Mouse (Mus musculus): Measurements from ENCODE around the gene Rln3. TPM values are rescaled to one million over a fixed set of nuclear protein-coding genes. Genes with fewer than 3 reads are reported as not detected.

Rln3 gene
- 0.84 TPM in 1 of 2 replicates, not detected in the other for polyA plus RNA-seq (2012; rRNA removed)

DNA sequence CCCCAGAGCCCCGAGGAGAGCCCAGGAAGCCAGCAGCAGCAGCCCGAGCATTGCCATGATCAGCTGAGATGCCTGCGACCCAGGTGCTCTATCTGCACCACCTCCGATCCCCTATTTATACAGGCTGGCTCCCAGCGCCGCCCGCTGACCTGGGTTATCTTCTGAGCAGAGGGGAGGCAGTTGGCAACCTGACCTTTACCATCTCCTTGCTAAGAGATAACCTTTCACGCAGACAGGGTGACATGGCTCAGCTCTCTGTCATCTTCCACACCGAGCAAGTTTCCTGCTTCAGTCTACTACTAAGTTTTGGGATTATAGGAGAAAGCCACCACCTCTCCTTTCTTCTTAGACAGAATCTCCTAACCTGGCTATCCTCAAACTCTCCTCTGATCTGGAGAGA lies at the start of gene Rln3:
Rln3 (minus strand) TSS at position 101 of the 400 bp plus-strand sequence.
- H3K4me3 ChIP-seq (ENCODE audit: control insufficient read depth, low read depth, low read length) = peak within 1 kb of the TSS; percentile 52
- H3K36me3 ChIP-seq (ENCODE audit: control insufficient read depth, insufficient read depth, low read length) = no peaks in the 10 kb centered on the region
- H3K4me1 ChIP-seq (ENCODE audit: control insufficient read depth, insufficient read depth, low read length) = peaks cover 11% of the 10 kb centered on the region
- H3K27me3 ChIP-seq (ENCODE audit: control insufficient read depth, insufficient read depth, low read length) = peaks cover 4% of the 10 kb centered on the region
- TF ChIP-seq POLR2A (IDR thresholded peaks at IDR 0.05; ENCODE audit: control insufficient read depth, low read depth, low read length) (no peak), CTCF (IDR thresholded peaks at IDR 0.05; ENCODE audit: control insufficient read depth, insufficient read depth, insufficient replicate concordance, low read depth, low read length) (no peak)
- H3K27ac ChIP-seq (ENCODE audit: control insufficient read depth, insufficient read depth, low read depth, low read length) = no peak within 1 kb of the TSS

DNA sequence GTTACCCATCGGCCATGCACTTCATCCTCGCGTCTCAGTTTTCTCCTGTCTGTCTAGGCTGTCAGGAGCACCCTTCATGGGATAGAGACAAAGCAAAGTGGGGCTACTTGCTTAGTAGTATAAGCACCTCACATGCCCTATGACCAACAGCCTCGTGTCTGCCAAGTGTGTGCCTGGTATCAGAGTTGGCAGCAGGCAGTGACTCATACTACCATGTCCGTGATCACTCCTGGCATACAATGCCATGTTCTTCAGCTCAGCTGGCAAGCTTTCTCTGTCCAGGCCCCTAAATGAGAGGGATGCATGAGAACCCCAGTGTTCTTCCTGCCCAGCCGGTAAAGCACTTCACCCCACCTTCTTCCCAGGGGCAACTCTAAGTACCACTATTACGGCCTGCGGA lies 45.8 kb upstream of the Rln3 start:
- Histone ChIP-seq H3K4me3 (ENCODE audit: control insufficient read depth, low read depth, low read length) (no peak overlapping the region), H3K27ac (ENCODE audit: control insufficient read depth, insufficient read depth, low read depth, low read length) (no peak overlapping the region), H3K36me3 (ENCODE audit: control insufficient read depth, insufficient read depth, low read length) (no peaks in the 10 kb centered on the region), H3K4me1 (ENCODE audit: control insufficient read depth, insufficient read depth, low read length) (no peaks in the 10 kb centered on the region; the same call in 1 of the 2 replicates), H3K27me3 (ENCODE audit: control insufficient read depth, insufficient read depth, low read length) (no peaks in the 10 kb centered on the region)
- TF ChIP-seq POLR2A (IDR thresholded peaks at IDR 0.05; ENCODE audit: control insufficient read depth, low read depth, low read length) (no peak), CTCF (IDR thresholded peaks at IDR 0.05; ENCODE audit: control insufficient read depth, insufficient read depth, insufficient replicate concordance, low read depth, low read length) (no peak)

DNA sequence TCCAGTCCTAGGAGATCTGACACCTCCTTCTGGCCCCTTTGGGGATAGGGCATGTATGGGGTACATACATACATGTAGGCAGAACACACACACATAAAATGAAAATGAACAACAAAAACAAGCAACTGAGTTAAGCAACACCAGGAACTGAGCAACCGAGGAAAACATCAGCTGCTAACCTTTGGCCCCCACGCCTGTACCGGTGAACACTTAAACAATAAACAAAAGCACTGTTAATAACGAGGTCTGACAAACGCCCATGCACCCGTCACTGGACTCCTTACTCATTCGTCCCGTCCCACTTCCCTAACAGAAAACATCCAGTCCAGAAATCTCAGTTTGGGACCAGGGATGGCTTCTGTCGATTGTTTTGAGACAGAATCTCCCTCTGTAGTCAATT lies 44.5 kb upstream of the Rln3 start:
- H3K4me1 ChIP-seq (ENCODE audit: control insufficient read depth, insufficient read depth, low read length) = peaks cover 4% of the 10 kb centered on the region
- no peaks in the 10 kb centered on the region for H3K27me3 ChIP-seq (ENCODE audit: control insufficient read depth, insufficient read depth, low read length)
- no peak overlapping the region for H3K4me3 ChIP-seq (ENCODE audit: control insufficient read depth, low read depth, low read length)
- no peak for TF ChIP-seq POLR2A (IDR thresholded peaks at IDR 0.05; ENCODE audit: control insufficient read depth, low read depth, low read length)
- TF ChIP-seq CTCF (IDR thresholded peaks at IDR 0.05; ENCODE audit: control insufficient read depth, insufficient read depth, insufficient replicate concordance, low read depth, low read length) = no peak
- no peak overlapping the region for H3K27ac ChIP-seq (ENCODE audit: control insufficient read depth, insufficient read depth, low read depth, low read length)
- H3K36me3 ChIP-seq (ENCODE audit: control insufficient read depth, insufficient read depth, low read length) = no peaks in the 10 kb centered on the region

DNA sequence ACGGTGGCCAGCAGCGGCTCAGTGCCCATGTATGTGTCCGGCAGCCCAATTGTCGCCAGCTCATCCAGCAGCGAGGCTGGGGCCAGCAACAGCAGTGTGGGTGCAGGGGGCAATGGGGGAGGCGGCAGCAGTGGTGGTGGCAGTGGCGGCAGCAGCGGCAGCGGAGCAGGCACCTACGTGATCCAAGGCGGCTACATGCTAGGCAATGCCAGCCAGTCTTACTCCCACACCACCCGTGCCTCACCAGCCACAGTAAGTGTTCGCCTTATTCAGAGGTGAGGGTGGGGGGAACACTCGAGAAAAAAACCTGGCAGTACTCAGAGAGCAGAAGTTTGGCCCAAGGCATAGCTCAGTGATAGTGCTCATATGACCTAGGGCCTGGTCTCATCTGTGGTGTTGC lies 43.0 kb upstream of the Rln3 start:
- TF ChIP-seq POLR2A (IDR thresholded peaks at IDR 0.05; ENCODE audit: control insufficient read depth, low read depth, low read length) = no peak
- TF ChIP-seq CTCF (IDR thresholded peaks at IDR 0.05; ENCODE audit: control insufficient read depth, insufficient read depth, insufficient replicate concordance, low read depth, low read length) = no peak
- Histone ChIP-seq H3K36me3 (ENCODE audit: control insufficient read depth, insufficient read depth, low read length) (no peaks in the 10 kb centered on the region), H3K27me3 (ENCODE audit: control insufficient read depth, insufficient read depth, low read length) (no peaks in the 10 kb centered on the region), H3K4me3 (ENCODE audit: control insufficient read depth, low read depth, low read length) (no peak overlapping the region), H3K4me1 (ENCODE audit: control insufficient read depth, insufficient read depth, low read length) (peaks cover 6% of the 10 kb centered on the region), H3K27ac (ENCODE audit: control insufficient read depth, insufficient read depth, low read depth, low read length) (no peak overlapping the region)

DNA sequence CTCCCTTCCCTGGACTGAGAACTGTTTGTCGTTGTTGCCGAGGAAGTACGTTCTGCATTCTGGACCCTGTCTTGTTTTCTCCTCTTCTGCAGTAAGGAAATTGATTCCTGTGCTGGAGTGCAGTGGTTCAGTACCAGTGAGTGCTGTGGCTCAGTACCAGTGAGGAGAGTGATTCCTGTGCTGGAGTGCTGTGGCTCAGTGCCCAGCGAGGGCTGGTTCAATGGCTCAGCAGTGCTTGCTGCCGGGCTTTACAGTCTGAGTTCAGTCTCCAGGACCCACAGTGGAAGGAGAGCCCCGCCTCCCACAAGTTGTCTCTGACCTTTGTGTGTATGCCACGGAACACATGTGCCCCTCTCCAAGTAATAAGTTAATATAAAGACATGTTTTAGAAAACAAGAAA lies 42.4 kb upstream of the Rln3 start:
- Histone ChIP-seq H3K27me3 (ENCODE audit: control insufficient read depth, insufficient read depth, low read length) (no peaks in the 10 kb centered on the region), H3K4me1 (ENCODE audit: control insufficient read depth, insufficient read depth, low read length) (peaks cover 6% of the 10 kb centered on the region), H3K4me3 (ENCODE audit: control insufficient read depth, low read depth, low read length) (no peak overlapping the region), H3K36me3 (ENCODE audit: control insufficient read depth, insufficient read depth, low read length) (no peaks in the 10 kb centered on the region), H3K27ac (ENCODE audit: control insufficient read depth, insufficient read depth, low read depth, low read length) (no peak overlapping the region)
- TF ChIP-seq CTCF (IDR thresholded peaks at IDR 0.05; ENCODE audit: control insufficient read depth, insufficient read depth, insufficient replicate concordance, low read depth, low read length) (no peak), POLR2A (IDR thresholded peaks at IDR 0.05; ENCODE audit: control insufficient read depth, low read depth, low read length) (no peak)

DNA sequence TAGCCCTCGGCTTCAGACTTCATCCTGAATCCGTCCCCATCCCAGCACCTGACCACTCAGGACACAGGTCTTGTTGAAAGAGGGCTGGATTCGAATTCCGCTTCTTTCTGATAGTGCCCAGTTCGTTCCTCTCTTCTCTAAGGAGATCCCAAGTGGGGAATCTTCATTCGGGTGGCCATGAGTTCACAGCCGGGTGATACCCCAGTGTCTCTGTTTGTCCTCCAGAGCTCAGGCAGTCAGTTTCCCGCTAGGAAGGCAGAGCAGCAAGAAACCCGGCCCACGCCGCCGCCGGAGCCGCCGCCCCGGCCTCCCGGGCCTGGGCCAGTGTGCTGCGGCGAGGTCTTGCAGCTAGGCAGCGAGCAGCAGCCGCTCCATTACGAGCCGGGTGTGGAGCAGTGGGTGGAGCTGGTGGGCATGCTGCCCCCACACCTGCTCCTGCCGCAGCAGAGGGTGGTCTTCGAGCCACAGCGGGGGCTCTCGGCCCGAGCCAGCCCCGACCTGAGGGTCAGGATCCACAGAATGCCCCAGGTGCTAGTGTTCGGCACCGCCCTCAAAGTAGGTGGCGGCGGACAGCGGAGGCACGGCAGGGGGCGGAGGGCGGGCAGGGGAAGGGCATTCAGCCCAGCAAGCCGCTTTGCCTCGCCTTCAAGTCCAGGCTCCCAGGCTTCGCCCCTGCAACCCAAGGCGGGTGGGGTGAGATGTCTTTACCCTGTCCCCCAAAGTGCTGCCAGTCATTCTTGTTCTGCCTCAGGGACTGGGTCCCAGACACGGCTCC lies 39.7 kb upstream of the Rln3 start:
- Histone ChIP-seq H3K36me3 (ENCODE audit: control insufficient read depth, insufficient read depth, low read length) (no peaks in the 10 kb centered on the region), H3K27ac (ENCODE audit: control insufficient read depth, insufficient read depth, low read depth, low read length) (no peak overlapping the region), H3K4me1 (ENCODE audit: control insufficient read depth, insufficient read depth, low read length) (peaks cover 6% of the 10 kb centered on the region), H3K4me3 (ENCODE audit: control insufficient read depth, low read depth, low read length) (no peak overlapping the region; the same call in 1 of the 2 replicates), H3K27me3 (ENCODE audit: control insufficient read depth, insufficient read depth, low read length) (no peaks in the 10 kb centered on the region)
- no peak for TF ChIP-seq CTCF (IDR thresholded peaks at IDR 0.05; ENCODE audit: control insufficient read depth, insufficient read depth, insufficient replicate concordance, low read depth, low read length)
- TF ChIP-seq POLR2A (IDR thresholded peaks at IDR 0.05; ENCODE audit: control insufficient read depth, low read depth, low read length) = no peak

DNA sequence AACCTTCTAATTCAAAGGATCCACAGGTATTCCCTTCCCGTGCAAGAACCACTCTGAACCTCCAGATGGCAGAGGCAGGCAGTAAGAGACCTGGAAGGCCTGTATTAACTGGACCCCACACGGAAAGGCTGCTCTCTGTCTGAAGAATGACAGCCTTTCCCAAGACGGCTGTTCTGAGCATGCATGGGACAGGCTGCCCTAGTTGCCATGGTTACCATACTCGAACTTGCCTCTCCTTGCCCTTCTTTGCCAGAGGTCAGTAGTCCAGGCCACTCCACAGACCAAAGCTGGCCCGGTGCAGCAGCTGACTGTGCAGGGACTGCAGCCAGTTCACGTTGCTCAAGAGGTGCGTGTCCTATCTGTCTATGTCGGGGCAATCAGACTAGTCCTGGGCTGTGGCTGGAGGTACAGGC lies 39.0 kb upstream of the Rln3 start:
- no peaks in the 10 kb centered on the region for H3K27me3 ChIP-seq (ENCODE audit: control insufficient read depth, insufficient read depth, low read length)
- H3K36me3 ChIP-seq (ENCODE audit: control insufficient read depth, insufficient read depth, low read length) = no peaks in the 10 kb centered on the region
- no peak overlapping the region for H3K27ac ChIP-seq (ENCODE audit: control insufficient read depth, insufficient read depth, low read depth, low read length)
- no peak overlapping the region for H3K4me3 ChIP-seq (ENCODE audit: control insufficient read depth, low read depth, low read length)
- H3K4me1 ChIP-seq (ENCODE audit: control insufficient read depth, insufficient read depth, low read length) = peaks cover 6% of the 10 kb centered on the region
- no peak for TF ChIP-seq CTCF (IDR thresholded peaks at IDR 0.05; ENCODE audit: control insufficient read depth, insufficient read depth, insufficient replicate concordance, low read depth, low read length)
- TF ChIP-seq POLR2A (IDR thresholded peaks at IDR 0.05; ENCODE audit: control insufficient read depth, low read depth, low read length) = no peak

Measured in testis, adult 2 months (tissue).